Mouse (Mus musculus) lung, adult 2 months (tissue): ENCODE results near the gene Acaa1b. TPM values are rescaled to one million over a fixed set of nuclear protein-coding genes. Genes with fewer than 3 reads are reported as not detected.

Experiments
- DNase-seq: peaks from one replicate; pipeline ENCODE4 v3.0.0; 2022
- H3K4me1 ChIP-seq: fragments of 200-500 bp; 2 replicates; pipeline ENCODE4 v1.6.1; 2011; ENCODE audit warnings: low read length; ENCODE audit not compliant: control insufficient read depth, insufficient read depth
- H3K4me3 ChIP-seq: fragments of 200-500 bp; replicated peaks from 2 replicates; pipeline ENCODE3; 2011; ENCODE audit warnings: low read depth, mild to moderate bottlenecking, control low read depth, low read length; ENCODE audit errors: extremely low read depth
- CTCF ChIP-seq: fragments of 200-500 bp; IDR thresholded peaks from 2 replicates; pipeline ENCODE4 v1.5.1; 2011; ENCODE audit warnings: mild to moderate bottlenecking, low read length, control low read depth; ENCODE audit not compliant: insufficient read depth
- POLR2A ChIP-seq: fragments of 200-500 bp; IDR thresholded peaks from 2 replicates; pipeline ENCODE4 v1.6.1; 2011; ENCODE audit warnings: low read depth, mild to moderate bottlenecking, control low read depth, low read length, borderline replicate concordance; ENCODE audit errors: extremely low read depth
- WGBS: fragments of 180-500 bp; shearing (Covaris S2); methylation state at CpG from one replicate; pipeline ENCODE4 v1.1.7; 2018; 5-methylcytosine and 5-hydroxymethylcytosine counted together
- polyA plus RNA-seq: library from polyadenylated mRNA; depleted of rRNA; stranded (reverse); fragments of >200 nt; gene quantifications from 2 replicates; pipeline ENCODE4 v1.2.3, GENCODE M21; 2012; rRNA removed

Acaa1b gene
- polyA plus RNA-seq: 14.8 and 21.9 TPM in 2 replicates

DNA sequence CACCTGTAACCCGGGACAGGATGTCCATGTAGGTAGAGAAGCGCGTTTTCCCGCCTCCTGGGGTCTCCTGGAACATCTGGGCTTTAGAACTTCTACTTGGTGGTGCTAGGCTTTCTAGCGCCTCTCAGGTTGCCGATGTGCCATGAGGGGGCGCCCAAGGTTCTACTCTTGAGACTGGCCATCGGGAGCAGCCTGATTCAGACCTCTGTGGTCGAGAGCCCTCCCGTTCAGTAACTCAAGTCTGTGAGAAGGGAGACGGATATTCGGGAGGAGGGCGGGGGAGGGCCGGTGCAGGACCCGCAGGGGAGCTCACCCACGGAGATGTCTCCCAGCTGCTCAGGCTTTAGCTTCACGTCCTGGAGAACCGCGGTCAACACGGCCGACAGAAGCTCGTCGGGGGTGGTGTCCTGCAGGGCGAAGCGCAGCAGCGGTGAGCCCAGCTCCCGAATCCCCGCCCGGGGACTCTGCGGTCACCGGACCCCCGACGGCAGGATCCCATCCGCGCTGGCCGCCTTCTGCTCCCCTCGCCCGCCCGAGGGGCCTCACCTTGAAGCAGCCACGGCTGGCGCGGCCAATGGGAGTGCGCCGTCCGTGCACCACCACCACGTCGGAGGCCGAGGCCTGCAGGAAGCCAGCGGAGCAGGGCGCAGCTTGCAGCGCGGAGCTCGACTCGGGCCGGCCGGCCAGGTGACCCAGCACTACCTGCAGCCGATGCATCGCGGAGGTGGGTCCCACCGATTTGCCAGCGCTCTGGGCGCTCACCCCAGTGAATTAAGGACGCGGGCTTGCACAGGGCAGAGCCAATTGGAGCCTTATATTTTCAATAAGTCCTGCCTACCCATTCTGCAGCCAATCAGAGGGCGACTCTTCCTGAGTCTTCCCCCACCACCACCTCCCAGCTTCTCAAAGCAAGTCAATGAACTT is at the start of gene Acaa1b:
TSS of gene Acaa1b (minus strand) at position 816 of the 924 bp plus-strand sequence.
- no peaks in the 10 kb centered on the region for H3K4me1 ChIP-seq
- WGBS: 1% methylated on average over 65 of the region's 65 CpGs
- DNase-seq: peak; percentile 78
- TF ChIP-seq POLR2A (no peak), CTCF (peak; percentile 54)
- H3K4me3 ChIP-seq: peak within 1 kb of the TSS; percentile 15

GRCm38 (mm10) chr9:119206666-119207065 is 49.8 kb upstream of the Acaa1b start:
- WGBS: 81% methylated on average over 2 of the region's 2 CpGs
- Histone ChIP-seq H3K4me1 (no peaks in the 10 kb centered on the region), H3K4me3 (no peak overlapping the region)
- no peak for DNase-seq
- TF ChIP-seq CTCF (no peak), POLR2A (no peak)

DNA sequence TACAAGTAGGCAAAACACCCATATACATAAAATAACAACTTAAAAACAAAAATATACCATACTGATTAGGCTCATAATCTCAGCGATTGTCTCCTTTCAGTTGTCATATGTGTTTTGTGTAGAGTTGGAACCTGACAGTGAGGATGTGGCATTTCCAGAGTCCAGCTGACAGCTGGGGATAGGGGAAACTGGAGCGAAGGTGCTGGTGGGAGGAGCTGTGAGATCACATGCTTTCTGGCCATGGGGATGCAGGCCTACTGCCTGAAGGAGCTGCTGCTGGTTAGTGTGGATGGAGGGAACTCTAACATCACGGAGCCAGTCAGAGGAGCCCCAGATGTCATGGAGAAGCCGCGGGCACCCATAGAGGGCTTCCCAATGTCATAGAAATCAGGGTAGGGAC is 48.9 kb upstream of the Acaa1b start:
- WGBS: 87% methylated on average over 5 of the region's 5 CpGs
- TF ChIP-seq CTCF: no peak
- no peak for TF ChIP-seq POLR2A
- Histone ChIP-seq H3K4me1 (no peaks in the 10 kb centered on the region), H3K4me3 (no peak overlapping the region)
- no peak for DNase-seq

GRCm38 (mm10) chr9:119203617-119204016 is 46.7 kb upstream of the Acaa1b start:
- WGBS: 95% methylated on average over 9 of the region's 9 CpGs
- no peak overlapping the region for H3K4me3 ChIP-seq
- no peak for DNase-seq
- H3K4me1 ChIP-seq: no peaks in the 10 kb centered on the region
- TF ChIP-seq CTCF (no peak), POLR2A (no peak)

GRCm38 (mm10) chr9:119201653-119202052 is 44.8 kb upstream of the Acaa1b start:
- Histone ChIP-seq H3K4me3 (no peak overlapping the region), H3K4me1 (no peaks in the 10 kb centered on the region)
- no peak for DNase-seq
- TF ChIP-seq POLR2A (no peak), CTCF (no peak)
- 80% methylated on average over 5 of the region's 5 CpGs for WGBS

DNA sequence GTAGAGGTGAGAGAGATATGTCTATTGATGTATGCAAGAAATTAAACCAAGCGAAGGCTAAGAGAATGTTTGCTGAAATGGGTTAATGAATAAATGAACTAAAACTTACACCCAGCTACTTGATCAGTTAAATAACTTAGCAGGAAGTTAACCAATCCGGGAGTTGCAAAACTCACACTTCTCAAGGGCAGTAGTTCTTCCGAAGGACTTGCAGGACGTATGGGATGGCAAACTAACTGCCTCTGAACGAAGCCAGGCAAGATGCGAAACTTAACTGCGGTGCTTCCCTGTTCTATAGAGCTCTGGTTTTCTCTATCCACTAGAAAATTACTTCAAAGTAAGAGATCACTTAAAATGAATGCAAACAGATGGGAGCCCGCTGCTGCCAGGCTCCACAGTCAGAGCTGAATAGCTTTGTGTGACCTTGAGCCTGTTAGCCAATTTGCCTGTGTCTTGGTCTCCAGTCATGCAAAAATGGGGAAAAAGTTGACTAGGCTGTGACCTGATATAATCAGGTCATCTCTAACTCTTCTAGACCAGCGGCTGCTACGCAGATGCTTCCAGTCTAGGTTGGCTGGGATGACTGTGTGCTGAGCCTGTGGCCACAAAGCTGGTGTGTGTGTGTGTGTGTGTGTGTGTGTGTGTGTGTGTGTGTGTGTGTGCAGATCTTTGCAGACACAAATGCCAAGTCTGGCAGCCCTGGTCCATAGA is 42.4 kb upstream of the Acaa1b start:
- no peak for TF ChIP-seq CTCF
- no peak for TF ChIP-seq POLR2A
- no peak for DNase-seq
- Histone ChIP-seq H3K4me1 (no peaks in the 10 kb centered on the region), H3K4me3 (no peak overlapping the region)
- 59% methylated on average over 10 of the region's 10 CpGs for WGBS

DNA sequence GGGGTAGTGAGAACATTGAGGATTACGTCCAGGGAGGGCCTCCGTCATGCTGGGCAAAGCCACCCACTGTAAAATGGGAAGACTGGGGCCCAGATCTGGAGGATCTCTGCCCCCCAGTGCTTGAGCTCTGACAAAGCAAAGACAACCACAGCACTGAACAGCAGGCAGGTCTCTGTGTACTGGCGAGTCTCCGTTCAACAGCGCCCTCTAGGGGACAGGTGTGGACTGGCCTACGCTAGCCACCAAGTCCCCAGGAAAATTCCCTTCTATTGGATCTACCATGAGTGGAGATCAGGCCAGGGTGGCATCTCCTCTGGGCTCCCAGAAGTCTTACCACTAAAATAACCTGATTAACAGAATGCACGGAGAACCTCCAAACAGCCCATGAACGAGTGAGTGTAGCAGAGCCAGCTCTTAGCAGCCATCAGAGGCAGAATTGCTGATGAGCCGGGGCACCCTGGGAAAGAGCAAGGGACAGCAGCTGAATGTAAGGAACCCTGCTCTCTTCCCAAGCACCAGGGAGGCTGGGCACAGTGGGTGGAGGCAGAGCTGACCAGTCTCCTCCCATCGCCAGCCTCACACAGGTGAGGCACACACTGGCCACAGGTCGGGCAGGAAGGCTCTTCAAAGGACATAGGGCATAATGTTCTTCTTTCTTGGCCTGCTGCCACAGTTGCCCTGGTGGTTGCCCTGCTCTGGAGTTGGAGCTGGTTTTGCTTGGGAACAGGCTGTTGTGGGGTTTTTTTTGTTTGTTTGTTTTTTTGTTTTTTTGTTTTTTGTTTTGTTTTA is 35.5 kb upstream of the Acaa1b start:
- DNase-seq: peak; percentile 57
- 36% methylated on average over 11 of the region's 11 CpGs for WGBS
- TF ChIP-seq CTCF (peak; percentile 81), POLR2A (no peak)

GRCm38 (mm10) chr9:119181241-119181728 is 24.4 kb upstream of the Acaa1b start:
- H3K4me1 ChIP-seq: peaks cover 3% of the 10 kb centered on the region; the same call in 1 of the 2 replicates
- TF ChIP-seq CTCF: no peak
- 12% methylated on average over 3 of the region's 3 CpGs for WGBS
- H3K4me3 ChIP-seq: no peak overlapping the region
- peak; percentile 28 for DNase-seq

More for the DNA sequence above, 35.5 kb upstream of the Acaa1b start:
- Histone ChIP-seq H3K4me3 (no peak overlapping the region), H3K4me1 (no peaks in the 10 kb centered on the region)

DNA sequence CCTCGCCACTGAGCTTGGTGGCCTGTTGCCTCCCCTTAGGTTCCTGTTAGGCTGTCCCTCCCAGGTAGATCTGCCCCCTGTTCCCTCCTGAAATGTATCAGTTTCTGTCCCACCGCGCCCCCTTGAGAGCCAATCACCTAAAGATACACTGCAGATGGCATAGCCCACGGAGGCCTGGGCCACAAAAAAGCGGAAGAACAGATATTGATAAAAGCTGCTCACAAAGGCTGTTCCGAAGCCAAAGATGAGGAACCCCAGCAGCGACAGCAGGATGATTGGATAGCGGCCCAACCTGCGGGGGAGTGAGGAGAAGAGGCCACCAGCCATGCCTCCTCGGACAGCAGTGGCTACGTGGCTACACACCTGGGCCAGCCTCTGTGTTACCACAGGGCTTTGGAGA is 22.4 kb upstream of the Acaa1b start:
- WGBS: 92% methylated on average over 11 of the region's 11 CpGs
- H3K4me3 ChIP-seq: no peak overlapping the region
- DNase-seq: no peak
- H3K4me1 ChIP-seq: peaks cover 3% of the 10 kb centered on the region; the same call in 1 of the 2 replicates
- TF ChIP-seq POLR2A (no peak), CTCF (no peak)
